Mouse (Mus musculus): ENCODE measurements at regions not wholly inside any gene's neighbourhood (a gene's known extent, or its start where the extent isn't known, plus 50 kb on each side); places are given as distances from the start of the nearest gene placed in this dataset.

DNA sequence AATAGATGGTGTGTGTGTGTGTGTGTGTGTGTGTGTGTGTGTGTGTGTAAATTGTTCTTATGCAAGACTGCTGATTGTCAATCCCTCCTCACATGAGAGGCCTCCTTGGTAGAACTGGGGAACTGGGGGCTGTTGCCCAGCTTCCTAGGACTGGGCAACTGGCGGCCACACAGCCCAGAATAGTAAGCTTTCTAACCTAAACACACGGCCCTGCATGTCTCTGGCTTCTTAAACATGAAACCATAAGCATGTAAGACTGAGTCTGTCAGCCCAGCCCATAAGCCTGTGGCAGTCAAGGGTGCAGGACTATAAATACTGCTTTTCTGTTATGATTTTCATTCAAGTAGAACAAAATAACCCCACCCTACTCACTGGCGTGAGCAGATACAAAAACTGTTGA lies 60.7 kb downstream of the Ifng start:
- DNase-seq (ENCODE audit: low spot score) (no peak), ATAC-seq (ENCODE audit: low read depth) (no peak)
- Histone ChIP-seq H3K9me3 (ENCODE audit: control insufficient read depth, low read length) (no peaks in the 10 kb centered on the region), H3K4me1 (ENCODE audit: control insufficient read depth, insufficient read depth, low read length) (no peaks in the 10 kb centered on the region), H3K9ac (ENCODE audit: low read depth, low read length) (no peak overlapping the region), H3K27me3 (replicated peaks; ENCODE audit: control insufficient read depth, insufficient read depth, low read length) (no peaks in the 10 kb centered on the region), H3K4me2 (ENCODE audit: low read depth, low read length) (no peak overlapping the region), H3K27ac (replicated peaks; ENCODE audit: low read depth, low read length) (no peak overlapping the region), H3K36me3 (ENCODE audit: control insufficient read depth, insufficient read depth, low read length) (no peaks in the 10 kb centered on the region), H3K4me3 (ENCODE audit: low read depth, low read length) (no peak overlapping the region)
- WGBS, result 73% methylated on average over 3 of the region's 3 CpGs

DNA sequence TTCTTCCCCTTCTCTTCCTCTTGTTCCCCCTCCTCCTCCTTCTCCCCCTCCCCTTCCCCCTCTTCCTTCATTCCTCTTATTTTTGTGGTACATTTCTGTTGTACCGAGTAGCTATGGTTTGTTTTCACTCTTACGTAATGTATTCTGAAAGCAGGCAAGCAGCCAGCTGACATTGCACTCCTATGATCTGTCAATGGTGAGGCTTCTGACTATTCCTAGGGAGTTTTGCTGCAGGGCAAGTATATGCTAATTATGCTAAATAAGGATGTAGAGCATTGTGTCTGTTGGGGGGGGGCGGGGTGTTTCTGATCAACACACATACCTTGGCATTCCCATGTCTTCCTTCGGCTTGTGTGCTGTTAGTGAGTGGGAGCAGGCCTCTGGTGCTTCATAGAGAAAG lies 64.0 kb downstream of the Ifng start:
- no peaks in the 10 kb centered on the region for H3K36me3 ChIP-seq (ENCODE audit: control insufficient read depth, insufficient read depth, low read length)
- H3K9me3 ChIP-seq (ENCODE audit: control insufficient read depth, low read length), result no peaks in the 10 kb centered on the region
- DNase-seq (ENCODE audit: low spot score) (peak; percentile 39), ATAC-seq (ENCODE audit: low read depth) (no peak)
- H3K9ac ChIP-seq (ENCODE audit: low read depth, low read length), result no peak overlapping the region
- no peak overlapping the region for H3K27ac ChIP-seq (replicated peaks; ENCODE audit: low read depth, low read length)
- 37% methylated on average over 4 of the region's 4 CpGs for WGBS
- no peak overlapping the region for H3K4me3 ChIP-seq (ENCODE audit: low read depth, low read length)
- no peaks in the 10 kb centered on the region for H3K27me3 ChIP-seq (replicated peaks; ENCODE audit: control insufficient read depth, insufficient read depth, low read length)
- H3K4me2 ChIP-seq (ENCODE audit: low read depth, low read length), result no peak overlapping the region
- H3K4me1 ChIP-seq (ENCODE audit: control insufficient read depth, insufficient read depth, low read length), result no peaks in the 10 kb centered on the region

DNA sequence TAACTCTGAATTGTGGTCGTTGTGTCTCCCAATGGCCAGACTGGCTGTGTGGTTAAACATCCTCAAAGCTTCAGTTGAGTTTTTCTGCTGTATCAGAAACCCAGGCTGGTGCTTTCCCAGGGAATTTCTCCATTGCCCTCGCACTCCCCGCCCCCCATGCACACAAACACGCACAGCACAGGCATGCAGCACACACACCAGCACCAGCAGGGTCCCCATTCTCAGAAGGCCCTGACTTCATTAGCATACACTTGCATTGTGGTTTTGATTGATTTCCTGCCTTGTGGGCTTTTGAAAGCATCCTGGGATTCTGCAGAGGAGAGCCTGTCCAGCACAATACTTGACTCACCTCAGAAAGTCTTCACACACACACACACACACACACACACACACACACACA lies 65.3 kb downstream of the Ifng start:
- H3K4me3 ChIP-seq (ENCODE audit: low read depth, low read length), result no peak overlapping the region
- ATAC-seq (ENCODE audit: low read depth) (no peak), DNase-seq (ENCODE audit: low spot score) (no peak)
- H3K27me3 ChIP-seq (replicated peaks; ENCODE audit: control insufficient read depth, insufficient read depth, low read length), result no peaks in the 10 kb centered on the region
- 77% methylated on average over 4 of the region's 4 CpGs for WGBS
- no peak overlapping the region for H3K9ac ChIP-seq (ENCODE audit: low read depth, low read length)
- H3K4me2 ChIP-seq (ENCODE audit: low read depth, low read length), result no peak overlapping the region
- no peak overlapping the region for H3K27ac ChIP-seq (replicated peaks; ENCODE audit: low read depth, low read length)
- H3K9me3 ChIP-seq (ENCODE audit: control insufficient read depth, low read length), result no peaks in the 10 kb centered on the region
- H3K4me1 ChIP-seq (ENCODE audit: control insufficient read depth, insufficient read depth, low read length), result no peaks in the 10 kb centered on the region
- H3K36me3 ChIP-seq (ENCODE audit: control insufficient read depth, insufficient read depth, low read length), result no peaks in the 10 kb centered on the region

DNA sequence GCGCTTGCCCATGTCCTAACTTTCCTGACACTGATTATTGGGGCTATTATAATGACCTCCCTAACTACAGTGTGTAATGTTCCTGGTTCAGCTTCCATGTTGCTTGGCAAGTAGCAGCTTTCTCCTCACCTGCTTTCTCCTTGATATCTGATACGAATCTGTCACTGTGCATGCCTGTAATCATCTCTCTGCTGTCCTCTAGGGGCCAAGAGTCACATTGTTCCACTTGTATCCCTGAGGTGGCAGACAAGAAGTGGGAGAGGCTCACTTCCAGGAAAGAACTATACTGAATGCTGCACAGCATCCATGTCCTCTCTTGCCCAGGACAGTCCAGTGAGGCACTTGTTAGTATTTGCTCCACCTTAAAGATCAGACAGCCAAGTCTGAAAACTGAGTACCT lies 66.8 kb downstream of the Ifng start:
- 36% methylated on average over 2 of the region's 2 CpGs for WGBS
- ATAC-seq (ENCODE audit: low read depth), result 0 out of 2 replicates have a peak, but pooled peaks have one; percentile 26
- no peaks in the 10 kb centered on the region for H3K36me3 ChIP-seq (ENCODE audit: control insufficient read depth, insufficient read depth, low read length)
- peak; percentile 34 for DNase-seq (ENCODE audit: low spot score)
- no peak overlapping the region for H3K4me3 ChIP-seq (ENCODE audit: low read depth, low read length)
- H3K9me3 ChIP-seq (ENCODE audit: control insufficient read depth, low read length), result no peaks in the 10 kb centered on the region
- H3K4me1 ChIP-seq (ENCODE audit: control insufficient read depth, insufficient read depth, low read length), result no peaks in the 10 kb centered on the region
- H3K27me3 ChIP-seq (replicated peaks; ENCODE audit: control insufficient read depth, insufficient read depth, low read length), result no peaks in the 10 kb centered on the region
- H3K27ac ChIP-seq (replicated peaks; ENCODE audit: low read depth, low read length), result no peak overlapping the region
- no peak overlapping the region for H3K9ac ChIP-seq (ENCODE audit: low read depth, low read length)
- no peak overlapping the region for H3K4me2 ChIP-seq (ENCODE audit: low read depth, low read length)

DNA sequence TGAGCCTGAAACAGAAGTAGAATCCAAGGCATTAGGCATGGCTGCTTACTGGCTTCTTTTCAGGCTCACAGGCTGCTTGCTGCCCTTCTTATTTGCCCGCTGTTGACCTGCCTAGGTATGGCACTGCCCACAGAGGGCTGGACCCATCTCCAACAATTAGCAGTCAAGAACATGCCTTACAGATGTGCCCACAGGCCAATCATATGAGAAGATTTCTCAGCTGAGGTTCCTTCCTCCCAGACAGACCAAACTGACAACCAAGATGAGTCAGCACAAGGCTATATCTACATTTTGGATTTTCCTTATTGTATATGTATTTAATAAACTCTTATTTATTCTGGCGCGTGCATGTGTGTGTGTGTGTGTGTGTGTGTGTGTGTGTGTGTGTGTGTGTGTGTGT lies 76.0 kb downstream of the Ifng start:
- ATAC-seq (ENCODE audit: low read depth) (no peak), DNase-seq (ENCODE audit: low spot score) (no peak)
- Histone ChIP-seq H3K4me3 (ENCODE audit: low read depth, low read length) (no peak overlapping the region), H3K36me3 (ENCODE audit: control insufficient read depth, insufficient read depth, low read length) (no peaks in the 10 kb centered on the region), H3K4me2 (ENCODE audit: low read depth, low read length) (no peak overlapping the region), H3K9me3 (ENCODE audit: control insufficient read depth, low read length) (no peaks in the 10 kb centered on the region), H3K9ac (ENCODE audit: low read depth, low read length) (no peak overlapping the region), H3K27ac (replicated peaks; ENCODE audit: low read depth, low read length) (no peak overlapping the region), H3K4me1 (ENCODE audit: control insufficient read depth, insufficient read depth, low read length) (no peaks in the 10 kb centered on the region), H3K27me3 (replicated peaks; ENCODE audit: control insufficient read depth, insufficient read depth, low read length) (no peaks in the 10 kb centered on the region)
- WGBS, result 98% methylated on average over 3 of the region's 3 CpGs

DNA sequence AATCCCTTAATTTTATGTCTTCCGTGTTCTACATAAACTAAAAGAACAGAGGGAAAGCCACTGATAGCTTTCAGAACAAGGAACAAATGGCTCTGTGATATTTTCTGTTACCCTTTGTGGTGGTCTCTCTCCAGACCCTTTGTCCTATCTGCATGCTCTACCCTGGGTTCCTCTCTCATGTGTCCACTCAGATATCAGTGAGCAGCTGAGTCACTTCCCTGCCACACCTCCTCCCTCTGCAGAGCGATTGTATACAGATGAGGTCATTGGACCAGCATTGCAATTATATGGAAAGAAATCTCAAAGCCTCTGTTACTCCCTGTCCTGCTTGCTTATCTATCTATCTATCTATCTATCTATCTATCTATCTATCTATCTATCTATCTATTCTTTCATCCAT lies 77.1 kb downstream of the Ifng start:
- no peak overlapping the region for H3K4me2 ChIP-seq (ENCODE audit: low read depth, low read length)
- 80% methylated on average over 2 of the region's 2 CpGs for WGBS
- no peaks in the 10 kb centered on the region for H3K4me1 ChIP-seq (ENCODE audit: control insufficient read depth, insufficient read depth, low read length)
- no peak overlapping the region for H3K4me3 ChIP-seq (ENCODE audit: low read depth, low read length)
- no peaks in the 10 kb centered on the region for H3K27me3 ChIP-seq (replicated peaks; ENCODE audit: control insufficient read depth, insufficient read depth, low read length)
- no peaks in the 10 kb centered on the region for H3K36me3 ChIP-seq (ENCODE audit: control insufficient read depth, insufficient read depth, low read length)
- H3K27ac ChIP-seq (replicated peaks; ENCODE audit: low read depth, low read length), result no peak overlapping the region
- H3K9ac ChIP-seq (ENCODE audit: low read depth, low read length), result no peak overlapping the region
- no peak for DNase-seq (ENCODE audit: low spot score)
- no peak for ATAC-seq (ENCODE audit: low read depth)
- H3K9me3 ChIP-seq (ENCODE audit: control insufficient read depth, low read length), result no peaks in the 10 kb centered on the region

DNA sequence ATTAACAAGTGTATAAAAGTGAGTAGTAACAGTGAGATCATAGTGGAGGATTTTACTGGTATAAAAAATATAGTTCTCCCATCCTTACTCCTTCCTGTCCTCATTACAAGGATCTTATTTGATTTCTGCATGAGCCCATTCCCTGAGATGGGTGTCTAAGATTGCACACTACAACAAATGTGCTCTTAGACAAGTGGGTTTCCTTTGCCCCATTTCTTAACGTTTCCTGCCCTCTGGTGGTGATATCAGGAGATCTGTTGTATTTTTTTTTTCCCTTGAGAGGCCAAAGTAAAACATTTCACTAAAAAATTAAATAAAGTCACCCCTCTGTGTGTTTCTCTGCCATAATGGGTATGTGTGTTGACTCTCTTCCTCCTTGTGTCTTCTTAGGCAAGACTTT lies 105.1 kb downstream of the Ifng start:
- DNase-seq (ENCODE audit: low spot score) (peak; percentile 61), ATAC-seq (ENCODE audit: low read depth) (no peak)
- Histone ChIP-seq H3K4me3 (ENCODE audit: low read depth, low read length) (no peak overlapping the region), H3K9me3 (ENCODE audit: control insufficient read depth, low read length) (no peaks in the 10 kb centered on the region), H3K9ac (ENCODE audit: low read depth, low read length) (no peak overlapping the region), H3K27ac (replicated peaks; ENCODE audit: low read depth, low read length) (no peak overlapping the region), H3K27me3 (replicated peaks; ENCODE audit: control insufficient read depth, insufficient read depth, low read length) (no peaks in the 10 kb centered on the region), H3K4me2 (ENCODE audit: low read depth, low read length) (no peak overlapping the region), H3K36me3 (ENCODE audit: control insufficient read depth, insufficient read depth, low read length) (no peaks in the 10 kb centered on the region), H3K4me1 (ENCODE audit: control insufficient read depth, insufficient read depth, low read length) (no peaks in the 10 kb centered on the region)
- 13% methylated on average over 1 of the region's 1 CpGs for WGBS

DNA sequence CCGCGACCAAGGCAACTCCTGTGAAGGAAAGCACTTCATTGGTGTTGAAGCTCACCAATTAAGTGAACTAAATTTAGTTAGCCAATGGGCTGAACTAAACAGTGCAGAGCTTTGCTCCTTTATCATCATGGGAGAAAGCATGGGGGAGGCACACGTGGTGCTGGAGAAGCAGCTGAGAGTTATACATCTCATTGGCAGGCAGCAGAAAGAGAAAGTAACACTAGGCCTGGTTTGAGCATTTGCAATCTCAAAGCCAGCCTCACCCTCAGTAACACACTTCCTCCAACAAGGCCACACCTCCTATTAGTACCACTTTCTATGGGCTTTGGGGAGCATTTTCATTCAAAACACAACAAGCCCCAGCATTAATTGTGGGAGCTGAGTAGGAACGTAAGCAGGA lies 109.4 kb downstream of the Ifng start:
- H3K4me1 ChIP-seq (ENCODE audit: control insufficient read depth, insufficient read depth, low read length), result no peaks in the 10 kb centered on the region
- no peak for ATAC-seq (ENCODE audit: low read depth)
- H3K9ac ChIP-seq (ENCODE audit: low read depth, low read length), result no peak overlapping the region
- 82% methylated on average over 4 of the region's 4 CpGs for WGBS
- no peaks in the 10 kb centered on the region for H3K27me3 ChIP-seq (replicated peaks; ENCODE audit: control insufficient read depth, insufficient read depth, low read length)
- no peaks in the 10 kb centered on the region for H3K9me3 ChIP-seq (ENCODE audit: control insufficient read depth, low read length)
- no peak overlapping the region for H3K4me2 ChIP-seq (ENCODE audit: low read depth, low read length)
- H3K27ac ChIP-seq (replicated peaks; ENCODE audit: low read depth, low read length), result no peak overlapping the region
- no peaks in the 10 kb centered on the region for H3K36me3 ChIP-seq (ENCODE audit: control insufficient read depth, insufficient read depth, low read length)
- DNase-seq (ENCODE audit: low spot score), result no peak
- no peak overlapping the region for H3K4me3 ChIP-seq (ENCODE audit: low read depth, low read length)

DNA sequence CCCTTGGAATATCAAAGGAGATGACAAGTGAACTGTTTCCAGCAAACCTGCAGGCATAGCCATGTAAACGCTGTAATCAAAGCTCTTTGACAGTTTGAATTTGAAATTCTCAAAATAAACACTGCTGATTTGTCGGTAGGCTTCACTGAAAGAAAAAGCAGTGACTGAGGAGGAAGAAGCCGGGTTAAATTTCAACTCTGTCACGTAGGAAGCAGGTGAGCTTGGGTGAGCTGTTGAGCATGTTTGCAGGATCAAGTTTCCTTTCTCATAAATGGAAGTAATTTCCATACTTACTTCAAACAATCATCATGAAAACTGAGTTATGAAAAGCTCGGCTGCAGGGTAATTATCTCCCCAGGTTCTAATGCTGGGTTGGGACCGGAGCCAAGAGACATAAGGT lies 118.0 kb downstream of the Ifng start:
- ATAC-seq (ENCODE audit: low read depth) (peak; percentile 67), DNase-seq (ENCODE audit: low spot score) (peak; percentile 59)
- Histone ChIP-seq H3K9me3 (ENCODE audit: control insufficient read depth, low read length) (no peaks in the 10 kb centered on the region), H3K4me2 (ENCODE audit: low read depth, low read length) (no peak overlapping the region), H3K4me3 (ENCODE audit: low read depth, low read length) (no peak overlapping the region), H3K27me3 (replicated peaks; ENCODE audit: control insufficient read depth, insufficient read depth, low read length) (no peaks in the 10 kb centered on the region), H3K4me1 (ENCODE audit: control insufficient read depth, insufficient read depth, low read length) (peaks cover 3% of the 10 kb centered on the region; the same call in 1 of the 2 replicates), H3K9ac (ENCODE audit: low read depth, low read length) (no peak overlapping the region), H3K36me3 (ENCODE audit: control insufficient read depth, insufficient read depth, low read length) (no peaks in the 10 kb centered on the region), H3K27ac (replicated peaks; ENCODE audit: low read depth, low read length) (no peak overlapping the region)
- 29% methylated on average over 6 of the region's 6 CpGs for WGBS

All from embryonic facial prominence, embryonic 14.5 days (tissue).